Mouse (Mus musculus) CD4-positive, CD25-positive, alpha-beta regulatory T cell, adult 2 months (primary cell): ENCODE data around the gene Col9a1.

ENCODE experiments used
- DNase-seq: peaks from one replicate; pipeline ENCODE4 v3.0.0-alpha.2; 2012; ENCODE audit warnings: low read depth, low spot score

Gene Col9a1

GRCm38 (mm10) chr1:24222231-24222630 lies 44.8 kb downstream of the Col9a1 start:
- no peak for DNase-seq

GRCm38 (mm10) chr1:24222981-24223612 lies 45.7 kb downstream of the Col9a1 start:
- DNase-seq: no peak

- no peak for DNase-seq
Observed at GRCm38 (mm10) chr1:24225825-24226526, 48.6 kb downstream of the Col9a1 start.

DNA sequence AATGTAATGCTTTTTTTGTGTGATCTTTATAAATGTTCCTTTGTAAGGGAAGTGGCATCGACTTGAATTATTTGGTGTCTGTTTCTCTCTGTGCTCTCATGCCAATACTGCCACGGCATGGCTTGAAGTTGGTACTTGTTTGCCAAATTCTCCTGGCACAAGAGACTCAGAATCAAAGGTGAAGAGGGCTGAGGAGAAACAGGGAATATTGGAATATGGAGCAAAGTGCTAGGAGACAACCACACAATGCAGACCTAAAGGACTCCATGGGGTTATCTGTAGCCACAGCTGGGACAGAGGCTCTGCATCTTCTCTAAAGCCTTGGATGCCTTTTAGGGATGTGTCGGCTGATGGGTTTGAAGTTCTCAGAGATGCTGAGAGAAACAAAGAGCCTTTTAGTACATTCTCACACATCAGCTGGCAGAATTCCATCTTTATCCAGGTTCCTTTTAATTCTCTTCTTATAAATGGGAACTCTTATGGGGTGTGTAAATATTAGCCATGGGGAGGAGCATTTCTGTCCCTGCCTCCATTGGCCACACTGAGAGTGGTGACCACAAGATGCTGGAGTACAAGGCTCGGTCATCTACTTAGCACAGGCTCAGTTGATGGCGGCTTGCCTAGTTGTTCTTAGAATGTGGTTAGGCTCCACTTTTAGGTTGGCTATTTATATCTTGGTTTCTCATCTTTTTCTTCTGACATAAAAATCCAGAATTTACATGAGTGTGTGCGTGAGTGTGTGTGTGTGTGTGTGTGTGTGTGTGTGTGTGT lies 49.7 kb downstream of the Col9a1 start:
- no peak for DNase-seq

- no peak for DNase-seq
Observed at GRCm38 (mm10) chr1:24229552-24229951, 52.1 kb downstream of the Col9a1 start.

DNA sequence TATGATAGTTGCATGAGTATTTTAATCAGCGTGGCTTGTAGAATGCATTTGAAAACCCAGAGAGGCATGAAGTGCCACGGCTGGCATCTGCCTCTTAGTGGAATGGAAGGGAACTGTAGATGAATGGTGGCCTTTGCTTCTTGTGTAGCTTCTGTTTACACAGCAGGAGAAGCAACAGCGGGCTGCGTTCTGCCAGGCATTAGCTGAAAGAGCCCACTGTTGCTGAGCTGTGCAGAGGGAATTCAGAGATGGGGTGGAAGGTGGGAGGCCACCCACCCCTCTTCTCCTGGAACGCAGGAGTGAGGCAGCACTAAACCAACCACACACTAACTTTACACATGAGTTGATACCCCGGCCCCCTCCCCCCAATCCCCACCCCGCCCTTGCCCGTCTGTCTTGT lies 53.0 kb downstream of the Col9a1 start:
- no peak for DNase-seq

GRCm38 (mm10) chr1:24231504-24232270 lies 54.3 kb downstream of the Col9a1 start:
- DNase-seq: no peak

GRCm38 (mm10) chr1:24236330-24236729 lies 58.9 kb downstream of the Col9a1 start:
- DNase-seq: no peak

DNA sequence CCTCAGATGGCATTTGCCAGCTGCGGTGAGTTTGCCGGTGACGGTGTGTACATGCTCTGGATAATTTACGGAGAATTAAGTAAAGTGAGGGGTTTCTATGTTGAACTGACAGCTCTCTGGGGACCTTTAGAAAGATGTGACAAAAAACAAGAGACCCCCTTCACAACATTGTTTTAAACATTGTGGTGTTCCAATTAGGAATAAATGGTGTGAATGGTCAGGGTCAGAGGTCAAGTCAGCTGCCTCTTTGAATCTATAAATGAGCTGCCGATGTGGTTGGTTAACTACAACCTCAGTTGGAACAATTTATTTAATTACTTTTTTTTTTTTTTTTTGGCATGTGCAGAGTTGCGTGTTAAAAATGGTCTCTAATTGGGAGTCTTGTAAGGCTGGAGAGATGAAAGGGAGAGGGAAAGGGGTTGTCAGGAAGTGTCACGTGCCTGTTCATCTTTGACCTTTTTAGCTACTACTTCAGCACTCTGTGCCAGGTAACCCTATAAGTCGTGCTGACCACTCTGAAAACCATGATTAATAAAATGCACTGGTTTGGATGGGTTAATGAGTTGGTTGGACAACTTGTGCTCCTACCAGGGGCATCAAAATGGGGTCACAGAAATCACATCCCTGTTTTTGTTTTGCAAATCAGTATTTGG lies 62.8 kb downstream of the Col9a1 start:
- no peak for DNase-seq

DNA sequence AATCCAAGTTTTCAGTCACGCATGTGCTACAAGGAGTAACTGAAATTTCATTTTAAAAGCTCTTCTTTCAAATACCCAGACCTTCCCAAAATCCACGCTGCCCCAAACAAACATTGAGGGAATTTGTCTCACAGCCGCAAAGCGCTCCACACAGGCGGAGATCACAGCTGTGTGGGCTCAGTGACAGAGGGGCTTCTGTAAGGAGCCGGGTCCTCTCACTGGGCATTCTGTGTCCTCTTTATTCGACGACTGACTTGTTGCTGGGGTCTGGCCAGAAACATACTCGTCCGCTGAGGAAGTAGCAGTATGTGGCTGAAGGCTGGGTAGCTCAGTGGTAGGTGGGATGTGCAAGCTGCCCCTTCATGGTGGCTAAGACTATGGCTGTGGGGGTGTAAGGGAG lies 67.5 kb downstream of the Col9a1 start:
- no peak for DNase-seq

DNA sequence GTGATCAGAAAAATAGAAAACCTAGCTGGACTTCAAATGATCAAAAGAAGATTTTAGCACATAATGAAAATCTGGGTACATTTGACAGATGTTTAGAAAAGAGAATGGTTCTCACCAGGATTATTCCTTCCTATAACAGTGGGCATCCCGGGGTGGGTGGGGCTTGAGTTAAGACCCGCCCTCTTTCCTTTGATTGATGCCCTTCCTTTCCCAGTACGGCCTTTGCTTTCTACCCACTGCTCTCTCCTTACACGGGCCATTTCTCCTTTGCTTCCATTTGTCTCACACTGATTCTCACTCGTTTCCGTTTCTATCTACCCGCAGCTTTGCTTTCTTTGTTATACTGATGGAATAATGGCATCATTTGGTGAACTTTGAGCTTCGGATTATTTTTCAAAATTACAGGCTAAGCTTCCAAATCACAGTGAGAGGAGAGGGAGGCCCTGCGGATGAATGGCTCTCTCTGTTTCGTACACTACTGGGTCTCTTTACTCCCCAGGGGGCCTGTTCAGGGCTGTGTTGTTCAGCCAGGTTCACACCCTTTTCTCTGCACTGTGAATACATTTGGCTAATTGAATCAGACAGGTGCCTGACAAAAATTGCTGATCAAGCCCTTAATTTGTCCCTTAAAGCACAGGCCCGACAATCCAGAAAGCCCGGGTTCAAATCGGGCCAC lies 68.4 kb downstream of the Col9a1 start:
- no peak for DNase-seq

DNA sequence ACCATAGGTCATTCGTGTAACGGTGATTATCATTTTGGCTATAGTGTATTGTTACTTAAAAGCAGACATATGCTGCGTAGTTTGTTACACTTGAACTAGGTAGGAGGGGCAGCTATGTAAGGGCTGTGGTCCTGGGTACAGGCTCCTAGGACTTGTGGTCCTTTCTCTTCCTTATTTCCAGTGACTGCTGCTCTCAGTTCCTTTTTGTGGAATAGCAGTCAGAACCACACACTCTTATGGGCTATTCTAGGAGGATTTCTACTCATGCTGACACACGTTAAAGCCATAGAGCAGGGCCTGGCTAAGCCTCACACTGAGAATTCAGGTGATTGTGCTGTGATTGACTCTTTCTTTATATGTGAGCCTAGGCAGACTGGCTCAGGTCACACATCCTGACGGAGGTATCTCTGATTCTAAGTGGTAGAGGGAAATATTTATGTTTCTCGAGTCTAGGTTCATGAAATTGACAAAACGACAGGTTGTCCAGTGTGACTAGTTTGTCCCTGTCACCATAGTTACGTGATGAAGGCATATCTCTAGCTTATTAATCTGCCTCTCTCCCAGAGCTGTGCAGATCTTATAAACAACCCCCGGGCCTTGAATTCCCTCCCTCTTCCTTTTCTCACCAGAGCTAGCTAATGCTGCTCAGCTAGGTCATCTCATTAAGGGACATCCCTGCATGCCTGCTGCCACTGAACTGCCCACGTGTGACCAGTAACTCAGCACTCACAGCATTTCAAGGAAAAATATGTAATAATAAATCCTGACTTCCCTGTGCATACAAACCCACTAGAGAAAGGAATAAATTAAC lies 71.1 kb downstream of the Col9a1 start:
- no peak for DNase-seq

DNA sequence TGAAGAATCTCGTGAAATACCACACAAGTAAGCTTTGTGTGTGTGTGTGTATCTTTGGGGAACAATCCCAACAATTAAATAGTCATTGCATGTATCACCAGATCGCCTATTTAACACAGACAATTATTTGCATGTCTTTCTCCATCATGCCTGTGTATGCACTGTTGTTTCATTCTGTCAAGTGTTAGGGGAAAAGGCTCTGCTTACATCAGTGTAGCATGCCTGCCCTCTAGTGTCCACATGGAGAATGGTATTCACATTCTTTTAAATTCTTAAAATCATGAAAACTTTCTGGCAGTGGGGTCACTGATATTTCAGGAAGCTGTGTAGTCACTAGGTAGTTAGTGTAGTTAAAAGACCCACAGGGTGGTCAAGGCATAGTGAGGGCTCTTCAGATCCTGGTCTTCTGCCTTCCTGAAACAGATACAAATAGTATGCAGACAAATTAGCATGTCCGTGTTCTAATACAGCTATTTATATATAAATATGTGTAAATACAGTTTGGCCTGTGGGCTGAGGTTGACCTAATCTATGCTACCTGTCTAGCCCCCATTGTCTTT lies 71.8 kb downstream of the Col9a1 start:
- peak; percentile 8 for DNase-seq

DNA sequence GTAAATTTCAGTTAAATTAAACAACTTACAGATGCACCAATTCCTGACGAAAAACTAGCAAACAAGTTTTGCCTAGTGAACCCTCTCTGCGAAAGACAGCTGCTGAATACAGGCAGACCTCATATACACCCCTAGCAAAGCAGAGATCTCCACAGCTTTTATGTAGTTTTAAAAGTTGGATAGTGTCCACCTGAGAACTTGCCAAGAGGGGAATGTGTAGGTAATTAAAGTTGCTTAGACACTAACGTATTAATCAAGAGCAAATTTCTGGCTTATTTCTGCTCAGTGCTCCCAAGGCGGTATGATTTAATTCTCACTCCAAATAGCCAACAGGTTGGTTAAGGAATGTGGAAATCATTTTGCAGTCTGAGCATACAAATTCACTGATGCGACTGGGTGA lies 80.6 kb downstream of the Col9a1 start:
- DNase-seq: no peak

DNA sequence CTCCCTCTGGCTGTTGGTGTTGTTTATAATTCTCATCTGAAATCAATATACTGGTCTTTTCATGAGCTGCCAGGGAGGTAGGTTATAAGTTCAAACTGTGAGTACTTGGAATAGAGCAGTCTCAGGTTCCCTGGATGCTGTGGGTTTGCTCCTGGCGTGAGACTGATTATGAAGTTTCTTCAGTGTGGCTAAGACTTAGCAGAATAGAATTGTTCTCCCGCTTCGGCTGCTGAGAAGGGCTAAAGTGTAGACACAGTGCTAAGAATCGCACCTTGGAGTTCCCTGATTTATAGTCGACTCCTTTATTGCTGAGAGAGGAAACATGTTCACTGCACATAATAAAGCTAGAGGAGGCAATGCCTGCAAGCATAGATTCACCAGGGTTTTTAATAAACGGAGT lies 82.0 kb downstream of the Col9a1 start:
- DNase-seq: no peak

- no peak for DNase-seq
Observed at GRCm38 (mm10) chr1:24261181-24261580, 83.8 kb downstream of the Col9a1 start.

DNA sequence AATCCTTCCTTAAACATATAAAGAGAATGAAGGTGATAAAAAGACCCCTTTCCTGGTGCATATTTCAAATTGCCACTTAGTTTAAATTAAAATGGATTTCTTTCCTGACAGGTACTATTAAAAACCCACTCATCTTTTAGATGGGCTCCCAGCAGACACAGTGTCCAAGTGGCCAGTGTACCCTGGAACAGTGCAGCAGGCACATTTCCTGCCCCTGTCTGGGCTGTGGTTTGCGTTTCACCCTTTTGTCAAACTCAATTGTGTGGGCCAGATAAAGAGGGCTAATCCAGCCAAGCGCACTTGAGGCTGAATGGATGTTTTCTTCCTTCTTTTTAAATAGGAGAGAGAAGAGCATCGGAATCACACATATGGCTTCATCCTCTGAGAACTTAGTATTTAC lies 89.6 kb downstream of the Col9a1 start:
- no peak for DNase-seq

DNA sequence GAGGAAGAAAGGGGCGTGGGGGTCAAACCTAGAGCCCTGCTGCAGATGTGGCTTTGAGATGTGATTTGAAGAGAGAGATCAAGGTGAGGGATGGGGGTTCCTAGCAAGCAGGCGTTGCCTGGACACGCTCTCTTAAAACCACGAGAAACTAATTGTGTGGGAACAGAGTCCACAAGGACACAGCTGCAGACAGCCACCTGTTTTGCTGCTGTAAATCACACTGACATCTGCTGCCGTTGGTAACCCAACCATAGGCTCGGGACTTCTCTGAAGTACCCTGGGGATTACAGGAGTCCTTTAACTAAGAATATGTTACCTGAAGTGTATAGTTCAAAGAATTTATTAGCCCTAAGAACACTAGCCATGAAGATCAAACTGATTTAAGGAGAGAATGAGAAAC lies 109.0 kb downstream of the Col9a1 start:
- DNase-seq: no peak

DNA sequence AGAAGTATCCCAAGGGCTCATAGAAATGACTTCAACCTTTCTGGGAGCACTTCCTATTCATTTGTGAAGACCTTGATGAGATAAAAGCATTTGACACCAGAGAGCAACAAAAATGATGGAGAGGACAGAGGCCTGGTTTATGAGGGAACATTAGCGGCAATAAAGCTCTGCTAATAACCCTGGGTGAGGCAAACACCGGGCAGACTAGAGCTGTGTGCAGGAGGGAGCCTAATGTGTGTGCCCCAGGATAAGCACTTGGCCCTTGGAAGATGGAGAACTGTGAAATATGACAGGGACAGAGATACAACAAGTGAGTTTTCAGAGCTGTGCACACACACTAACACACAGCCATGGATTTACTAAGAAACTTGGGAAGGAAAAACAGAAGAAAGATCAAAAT lies 115.1 kb downstream of the Col9a1 start:
- no peak for DNase-seq
